Mouse (Mus musculus) embryonic facial prominence, embryonic 15.5 days (tissue): ENCODE results near the gene Nup93. TPM values are rescaled to one million over a fixed set of nuclear protein-coding genes. Genes with fewer than 3 reads are reported as not detected.

Experiments
- ATAC-seq: fragments of 200-750 bp; cut with Nextera tagmentation; 2 replicates; pipeline ENCODE4 v1.8.0; 2017; ENCODE audit warnings: low read depth, moderate TSS enrichment; ENCODE audit not compliant: insufficient number of reproducible peaks, low FRiP score, low TSS enrichment
- H3K27ac ChIP-seq: fragments of 300-500 bp; sonication (generic); replicated peaks from 2 replicates; pipeline ENCODE4 v1.5.1; 2015; ENCODE audit warnings: mild to moderate bottlenecking, inconsistent platforms
- H3K27me3 ChIP-seq: fragments of 300-500 bp; sonication (generic); 2 replicates; pipeline ENCODE4 v1.6.1; 2015; ENCODE audit warnings: inconsistent platforms
- H3K36me3 ChIP-seq: fragments of 300-500 bp; sonication (generic); 2 replicates; pipeline ENCODE4 v1.6.1; 2015; ENCODE audit warnings: mild to moderate bottlenecking, inconsistent platforms
- H3K4me1 ChIP-seq: fragments of 300-500 bp; sonication (generic); 2 replicates; pipeline ENCODE4 v1.6.1; 2015; ENCODE audit warnings: inconsistent platforms
- H3K4me2 ChIP-seq: fragments of 300-500 bp; sonication (generic); replicated peaks from 2 replicates; pipeline ENCODE4 v1.6.1; 2015; ENCODE audit warnings: mild to moderate bottlenecking, inconsistent platforms
- H3K4me3 ChIP-seq: fragments of 300-500 bp; sonication (generic); replicated peaks from 2 replicates; pipeline ENCODE4 v1.5.1; 2015; ENCODE audit warnings: mild to moderate bottlenecking, inconsistent platforms
- H3K9ac ChIP-seq: fragments of 300-500 bp; sonication (generic); 2 replicates; pipeline ENCODE4 v1.6.1; 2015; ENCODE audit warnings: inconsistent platforms
- H3K9me3 ChIP-seq: fragments of 300-500 bp; sonication (generic); replicated peaks from 2 replicates; pipeline ENCODE4 v1.6.1; 2016; ENCODE audit warnings: inconsistent platforms
- WGBS: fragments of 180-500 bp; shearing (Covaris S2); methylation state at CpG from one replicate; pipeline ENCODE4 v1.1.7; 2015; 5-methylcytosine and 5-hydroxymethylcytosine counted together
- polyA plus RNA-seq: library from polyadenylated mRNA; unstranded; fragments of >200 nt; fragmentation: Nextera tagmentation; extraction: Ambion mirVana; gene quantifications from 2 replicates; pipeline ENCODE4 v1.2.1, GENCODE M21; 2015

The Nup93 gene
- polyA plus RNA-seq, 1 experiment from 2014 or later = 63.5 TPM

GRCm38 (mm10) chr8:94177716-94178390 lies 36.5 kb upstream of the Nup93 start:
- Histone ChIP-seq H3K4me1 (peaks cover 24% of the 10 kb centered on the region), H3K4me3 (no peak overlapping the region), H3K36me3 (no peaks in the 10 kb centered on the region), H3K9me3 (no peaks in the 10 kb centered on the region), H3K9ac (no peak overlapping the region), H3K4me2 (no peak overlapping the region), H3K27me3 (peaks cover 78% of the 10 kb centered on the region), H3K27ac (no peak overlapping the region)
- WGBS = 46% methylated on average over 7 of the region's 7 CpGs
- ATAC-seq = no peak

- Histone ChIP-seq H3K4me2 (peak within 1 kb of the TSS; percentile 87), H3K27me3 (peaks cover 80% of the 10 kb centered on the region), H3K4me1 (peaks cover 27% of the 10 kb centered on the region), H3K36me3 (no peaks in the 10 kb centered on the region), H3K4me3 (peak within 1 kb of the TSS; percentile 50), H3K27ac (peak within 1 kb of the TSS; percentile 39; the same call in 1 of the 2 replicates), H3K9me3 (no peaks in the 10 kb centered on the region), H3K9ac (peak within 1 kb of the TSS; percentile 28)
- under 1% methylated on average over 50 of the region's 50 CpGs for WGBS
- ATAC-seq = peak; percentile 82
Observed at GRCm38 (mm10) chr8:94178857-94179712, 35.3 kb upstream of the Nup93 start, which contains the start of gene Mt1. Mt1 (plus strand) TSS chr8:94179082.

- no peaks in the 10 kb centered on the region for H3K9me3 ChIP-seq
- peaks cover 78% of the 10 kb centered on the region for H3K27me3 ChIP-seq
- H3K9ac ChIP-seq = 0 out of 2 replicates have a peak overlapping the region, but pooled peaks have one; percentile 0
- 3% methylated on average over 25 of the region's 25 CpGs for WGBS
- no peak for ATAC-seq
- peaks cover 33% of the 10 kb centered on the region for H3K4me1 ChIP-seq
- no peaks in the 10 kb centered on the region for H3K36me3 ChIP-seq
- 0 out of 2 replicates have a peak overlapping the region, but pooled peaks have one; percentile 39 for H3K27ac ChIP-seq
- peak overlapping the region; percentile 87 for H3K4me2 ChIP-seq
- H3K4me3 ChIP-seq = peak overlapping the region; percentile 50
Observed at GRCm38 (mm10) chr8:94179713-94180560, 34.4 kb upstream of the Nup93 start.

- ATAC-seq = no peak
- H3K4me2 ChIP-seq = peak overlapping the region; percentile 87; the same call in 1 of the 2 replicates
- H3K9me3 ChIP-seq = no peaks in the 10 kb centered on the region
- WGBS = 73% methylated on average over 1 of the region's 1 CpGs
- peak overlapping the region; percentile 50; the same call in 1 of the 2 replicates for H3K4me3 ChIP-seq
- peaks cover 75% of the 10 kb centered on the region for H3K27me3 ChIP-seq
- H3K27ac ChIP-seq = no peak overlapping the region
- H3K9ac ChIP-seq = no peak overlapping the region
- no peaks in the 10 kb centered on the region for H3K36me3 ChIP-seq
- peaks cover 33% of the 10 kb centered on the region for H3K4me1 ChIP-seq
Observed at GRCm38 (mm10) chr8:94180561-94180908, 33.8 kb upstream of the Nup93 start.

- Histone ChIP-seq H3K4me3 (no peak overlapping the region; the same call in 1 of the 2 replicates), H3K4me1 (peaks cover 41% of the 10 kb centered on the region), H3K36me3 (no peaks in the 10 kb centered on the region), H3K9ac (no peak overlapping the region), H3K27ac (no peak overlapping the region; the same call in 1 of the 2 replicates), H3K27me3 (peaks cover 78% of the 10 kb centered on the region), H3K9me3 (no peaks in the 10 kb centered on the region), H3K4me2 (peak overlapping the region; percentile 46)
- WGBS = 60% methylated on average over 13 of the region's 13 CpGs
- ATAC-seq = no peak
Observed at GRCm38 (mm10) chr8:94182055-94182929, 32.1 kb upstream of the Nup93 start.

DNA sequence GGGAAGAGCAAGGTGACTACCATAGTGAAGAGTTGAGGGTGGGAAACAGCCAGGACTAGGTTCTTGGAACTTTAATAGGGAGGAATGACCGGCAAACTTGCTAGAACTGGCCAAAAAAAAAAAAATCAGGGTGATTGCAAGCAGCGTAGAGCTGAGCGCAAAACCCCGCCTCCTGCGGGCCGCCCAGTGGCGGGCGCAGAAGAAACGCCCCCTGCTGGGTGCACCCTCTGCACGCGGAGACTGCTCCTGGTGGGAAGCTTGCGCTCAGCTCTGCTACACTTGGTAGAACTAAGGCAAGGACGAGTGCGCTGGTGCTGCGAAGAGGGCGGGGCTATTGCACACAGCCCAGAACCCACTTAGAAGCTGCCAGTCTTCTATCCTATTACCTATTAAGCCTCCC lies 31.2 kb upstream of the Nup93 start:
- WGBS = 2% methylated on average over 16 of the region's 16 CpGs
- Histone ChIP-seq H3K9ac (no peak overlapping the region), H3K27ac (peak overlapping the region; percentile 51; the same call in 1 of the 2 replicates), H3K36me3 (no peaks in the 10 kb centered on the region), H3K4me1 (peaks cover 41% of the 10 kb centered on the region), H3K4me2 (peak overlapping the region; percentile 46), H3K4me3 (peak overlapping the region; percentile 23), H3K27me3 (peaks cover 80% of the 10 kb centered on the region), H3K9me3 (no peaks in the 10 kb centered on the region)
- ATAC-seq = peak; percentile 64

GRCm38 (mm10) chr8:94184357-94184843 lies 30.0 kb upstream of the Nup93 start:
- Histone ChIP-seq H3K9me3 (no peaks in the 10 kb centered on the region), H3K27ac (peak overlapping the region; percentile 51), H3K4me3 (no peak overlapping the region), H3K9ac (no peak overlapping the region), H3K4me2 (peak overlapping the region; percentile 12; the same call in 1 of the 2 replicates), H3K36me3 (no peaks in the 10 kb centered on the region), H3K27me3 (peaks cover 67% of the 10 kb centered on the region), H3K4me1 (peaks cover 32% of the 10 kb centered on the region)
- ATAC-seq = no peak
- WGBS = 15% methylated on average over 12 of the region's 12 CpGs

- H3K4me1 ChIP-seq = peaks cover 23% of the 10 kb centered on the region
- no peak overlapping the region for H3K9ac ChIP-seq
- 60% methylated on average over 6 of the region's 6 CpGs for WGBS
- H3K4me3 ChIP-seq = no peak overlapping the region
- no peaks in the 10 kb centered on the region for H3K36me3 ChIP-seq
- no peaks in the 10 kb centered on the region for H3K9me3 ChIP-seq
- peaks cover 53% of the 10 kb centered on the region for H3K27me3 ChIP-seq
- no peak overlapping the region for H3K4me2 ChIP-seq
- ATAC-seq = no peak
- no peak overlapping the region for H3K27ac ChIP-seq
Observed at GRCm38 (mm10) chr8:94185791-94186190, 28.6 kb upstream of the Nup93 start.

DNA sequence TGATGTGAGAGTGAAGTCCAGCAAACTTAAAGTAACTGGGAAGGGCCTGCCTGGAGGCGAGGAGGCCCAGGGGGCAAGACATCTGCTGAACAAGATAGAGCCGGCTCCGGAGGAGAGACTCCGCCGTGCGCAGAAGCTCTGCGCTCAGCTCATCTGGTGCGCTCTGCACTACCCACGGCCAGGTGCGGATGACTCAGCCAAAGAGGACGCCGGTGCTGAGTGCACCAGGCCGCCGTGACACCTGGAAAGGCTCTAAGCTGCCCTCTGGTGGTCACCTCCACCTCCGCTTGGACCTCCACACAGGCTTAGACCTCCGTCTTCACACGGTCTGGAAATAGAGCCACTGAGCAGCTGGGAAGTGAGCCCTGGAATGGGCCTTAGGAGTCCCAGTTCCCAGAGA lies 27.8 kb upstream of the Nup93 start:
- H3K9ac ChIP-seq = no peak overlapping the region
- peaks cover 30% of the 10 kb centered on the region for H3K4me1 ChIP-seq
- no peaks in the 10 kb centered on the region for H3K36me3 ChIP-seq
- peaks cover 53% of the 10 kb centered on the region for H3K27me3 ChIP-seq
- no peak overlapping the region for H3K27ac ChIP-seq
- ATAC-seq = peak; percentile 64
- whole genome bisulfite sequencing = 5% methylated on average over 17 of the region's 17 CpGs
- H3K4me3 ChIP-seq = peak overlapping the region; percentile 3; the same call in 1 of the 2 replicates
- H3K4me2 ChIP-seq = peak overlapping the region; percentile 25
- H3K9me3 ChIP-seq = no peaks in the 10 kb centered on the region
